Mouse (Mus musculus): ENCODE data around the gene 3110001I22Rik. TPM values are rescaled to one million over a fixed set of nuclear protein-coding genes. Genes with fewer than 3 reads are reported as not detected.
A peak's percentile ranks its signal among the peaks of the same experiment; 100 is the strongest.

Gene 3110001I22Rik
- total and polyA plus RNA-seq, 2 experiments from 2014 or later = 3.2 to 5.4 TPM

DNA sequence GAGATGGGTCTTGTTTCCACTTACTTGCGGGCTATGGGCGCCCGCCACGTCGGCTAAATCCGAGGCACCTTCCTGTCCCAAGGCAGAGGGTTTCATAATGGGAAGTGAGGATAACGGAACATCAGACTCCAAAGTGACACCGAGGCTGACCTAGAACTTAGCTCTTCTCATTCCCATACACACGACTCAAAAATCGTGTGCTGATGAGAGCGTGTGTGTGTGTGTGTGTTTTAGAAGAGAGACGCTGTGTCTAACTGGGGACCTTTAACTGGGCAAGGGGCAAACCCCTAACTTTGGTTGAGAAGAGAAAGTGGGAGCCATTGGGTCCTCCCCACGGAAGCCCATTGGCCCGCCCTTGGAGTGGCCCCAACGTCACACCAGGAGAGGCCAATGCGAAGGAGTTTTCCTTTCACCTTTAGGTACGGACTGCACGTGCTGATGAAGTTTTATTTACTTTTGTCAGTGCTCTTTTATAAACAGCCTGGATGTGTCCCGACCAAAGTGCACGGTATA, 713 bp downstream of the 3110001I22Rik start:
- DNase-seq (ENCODE audit: low spot score) = peak; percentile 58
- peak; percentile 55 for ATAC-seq (ENCODE audit: low FRiP score)
- Histone ChIP-seq H3K4me1 (ENCODE audit: insufficient read depth, low read length) (no peaks in the 10 kb centered on the region; the same call in 1 of the 2 replicates), H3K27me3 (ENCODE audit: insufficient read depth, low read length) (no peaks in the 10 kb centered on the region), H3K27ac (ENCODE audit: low read depth, low read length) (peak overlapping the region; percentile 79), H3K9me3 (ENCODE audit: low read length) (no peaks in the 10 kb centered on the region), H3K4me3 (ENCODE audit: low read depth, low read length) (peak overlapping the region; percentile 90), H3K9ac (replicated peaks; ENCODE audit: low read length, poor library complexity, severe bottlenecking) (peak overlapping the region; percentile 87), H3K36me3 (ENCODE audit: insufficient read depth, low read length) (peaks cover 8% of the 10 kb centered on the region; the same call in 1 of the 2 replicates), H3K4me2 (ENCODE audit: low read depth, low read length, poor library complexity, severe bottlenecking) (peak overlapping the region; percentile 80)
- 2% methylated on average over 20 of the region's 20 CpGs for WGBS
- TF ChIP-seq CTCF (IDR thresholded peaks at IDR 0.05) = no peak

DNA sequence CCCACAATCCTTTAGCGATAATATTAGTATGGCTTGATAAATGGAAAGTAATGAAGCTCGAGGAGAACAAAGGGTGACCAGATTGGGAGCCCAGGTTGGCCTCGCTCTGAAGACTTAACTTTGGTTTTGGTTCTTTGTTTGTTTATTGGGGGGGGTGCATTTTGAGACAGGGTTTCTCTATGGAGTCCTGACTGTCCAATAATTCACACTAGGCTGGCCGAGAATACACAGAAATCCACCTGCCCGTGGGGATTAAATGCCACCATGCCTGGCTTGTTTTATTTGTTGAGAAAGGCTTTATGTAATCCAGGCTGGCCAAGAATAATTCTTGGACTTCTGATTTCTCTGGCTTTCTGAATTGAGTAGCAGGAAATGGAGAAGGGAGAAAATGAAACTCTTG, 1.4 kb downstream of the 3110001I22Rik start:
- H3K27me3 ChIP-seq (ENCODE audit: insufficient read depth, low read length) = no peaks in the 10 kb centered on the region
- ATAC-seq (ENCODE audit: low FRiP score) = no peak
- no peaks in the 10 kb centered on the region for H3K9me3 ChIP-seq (ENCODE audit: low read length)
- DNase-seq (ENCODE audit: low spot score) = no peak
- TF ChIP-seq CTCF (IDR thresholded peaks at IDR 0.05) = no peak
- 80% methylated on average over 5 of the region's 5 CpGs for WGBS
- H3K4me2 ChIP-seq (ENCODE audit: low read depth, low read length, poor library complexity, severe bottlenecking) = peak overlapping the region; percentile 80
- H3K4me3 ChIP-seq (ENCODE audit: low read depth, low read length) = peak overlapping the region; percentile 90
- no peak overlapping the region for H3K9ac ChIP-seq (replicated peaks; ENCODE audit: low read length, poor library complexity, severe bottlenecking)
- peaks cover 9% of the 10 kb centered on the region; the same call in 1 of the 2 replicates for H3K36me3 ChIP-seq (ENCODE audit: insufficient read depth, low read length)
- no peak overlapping the region for H3K27ac ChIP-seq (ENCODE audit: low read depth, low read length)
- H3K4me1 ChIP-seq (ENCODE audit: insufficient read depth, low read length) = no peaks in the 10 kb centered on the region; the same call in 1 of the 2 replicates

DNA sequence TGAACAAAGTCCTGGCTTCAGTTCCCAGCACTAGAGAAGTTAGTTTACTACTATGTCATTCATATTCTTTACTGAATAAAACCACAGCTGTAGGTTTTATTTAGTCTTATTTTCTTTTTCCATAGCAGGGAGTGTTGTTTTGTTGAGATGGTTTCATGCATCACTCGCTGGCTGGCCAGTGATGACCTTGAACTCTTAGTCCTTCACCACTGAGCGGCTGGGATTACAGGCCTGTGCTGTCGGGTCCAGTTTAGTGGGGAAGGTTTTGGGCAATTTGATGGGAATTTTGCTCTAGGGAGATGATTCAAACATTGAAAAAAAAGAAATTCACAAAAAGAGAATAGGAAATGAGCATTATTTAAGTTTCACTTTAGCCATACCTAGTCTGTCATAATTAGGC, 2.8 kb downstream of the 3110001I22Rik start:
- 96% methylated on average over 3 of the region's 3 CpGs for WGBS
- Histone ChIP-seq H3K27me3 (ENCODE audit: insufficient read depth, low read length) (no peaks in the 10 kb centered on the region), H3K4me2 (ENCODE audit: low read depth, low read length, poor library complexity, severe bottlenecking) (no peak overlapping the region), H3K27ac (ENCODE audit: low read depth, low read length) (no peak overlapping the region), H3K9me3 (ENCODE audit: low read length) (no peaks in the 10 kb centered on the region), H3K4me3 (ENCODE audit: low read depth, low read length) (no peak overlapping the region), H3K9ac (replicated peaks; ENCODE audit: low read length, poor library complexity, severe bottlenecking) (no peak overlapping the region), H3K36me3 (ENCODE audit: insufficient read depth, low read length) (peaks cover 9% of the 10 kb centered on the region; the same call in 1 of the 2 replicates), H3K4me1 (ENCODE audit: insufficient read depth, low read length) (no peaks in the 10 kb centered on the region; the same call in 1 of the 2 replicates)
- no peak for DNase-seq (ENCODE audit: low spot score)
- ATAC-seq (ENCODE audit: low FRiP score) = no peak
- TF ChIP-seq CTCF (IDR thresholded peaks at IDR 0.05) = no peak

DNA sequence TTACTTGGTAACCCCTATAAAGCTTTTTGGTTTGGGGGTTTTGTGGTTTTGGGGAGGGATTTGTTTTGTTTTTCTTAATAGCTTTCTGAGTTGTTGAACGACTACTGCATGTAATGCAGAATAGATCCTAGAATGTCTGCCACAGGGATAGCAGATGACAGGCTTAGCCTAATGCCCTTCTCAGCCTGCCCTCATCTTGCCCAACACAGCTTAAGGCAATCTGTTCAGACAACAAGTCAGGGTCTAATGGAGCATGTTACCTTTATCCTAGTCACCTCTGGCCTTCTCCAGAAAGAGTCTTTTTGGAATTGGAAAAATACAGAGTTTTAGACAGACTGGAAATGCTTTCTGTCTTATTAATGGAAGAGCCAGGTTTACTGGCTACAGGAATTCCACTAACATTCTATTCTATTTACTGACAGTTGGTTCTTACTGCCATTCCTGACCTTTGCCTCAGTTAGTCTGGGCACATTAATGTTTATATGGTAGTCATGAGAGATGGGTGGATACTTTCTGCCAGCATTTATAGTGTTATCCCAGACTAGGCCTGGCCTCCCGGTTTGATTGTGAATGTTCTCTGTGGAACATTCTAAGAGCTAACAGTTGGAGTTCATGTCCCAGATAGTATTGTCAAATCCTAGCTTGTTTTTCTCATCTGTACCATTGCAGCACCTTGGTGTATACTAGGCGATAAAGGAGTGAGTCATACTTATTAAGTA, 7.0 kb downstream of the 3110001I22Rik start:
- H3K4me2 ChIP-seq (ENCODE audit: low read depth, low read length, poor library complexity, severe bottlenecking) = no peak overlapping the region
- ATAC-seq (ENCODE audit: low FRiP score) (no peak), DNase-seq (ENCODE audit: low spot score) (no peak)
- 88% methylated on average over 3 of the region's 3 CpGs for WGBS
- no peaks in the 10 kb centered on the region for H3K4me1 ChIP-seq (ENCODE audit: insufficient read depth, low read length)
- H3K27ac ChIP-seq (ENCODE audit: low read depth, low read length) = no peak overlapping the region
- no peaks in the 10 kb centered on the region for H3K27me3 ChIP-seq (ENCODE audit: insufficient read depth, low read length)
- no peak for TF ChIP-seq CTCF (IDR thresholded peaks at IDR 0.05)
- peaks cover 9% of the 10 kb centered on the region; the same call in 1 of the 2 replicates for H3K36me3 ChIP-seq (ENCODE audit: insufficient read depth, low read length)
- H3K9ac ChIP-seq (replicated peaks; ENCODE audit: low read length, poor library complexity, severe bottlenecking) = no peak overlapping the region
- no peaks in the 10 kb centered on the region for H3K9me3 ChIP-seq (ENCODE audit: low read length)
- H3K4me3 ChIP-seq (ENCODE audit: low read depth, low read length) = no peak overlapping the region

DNA sequence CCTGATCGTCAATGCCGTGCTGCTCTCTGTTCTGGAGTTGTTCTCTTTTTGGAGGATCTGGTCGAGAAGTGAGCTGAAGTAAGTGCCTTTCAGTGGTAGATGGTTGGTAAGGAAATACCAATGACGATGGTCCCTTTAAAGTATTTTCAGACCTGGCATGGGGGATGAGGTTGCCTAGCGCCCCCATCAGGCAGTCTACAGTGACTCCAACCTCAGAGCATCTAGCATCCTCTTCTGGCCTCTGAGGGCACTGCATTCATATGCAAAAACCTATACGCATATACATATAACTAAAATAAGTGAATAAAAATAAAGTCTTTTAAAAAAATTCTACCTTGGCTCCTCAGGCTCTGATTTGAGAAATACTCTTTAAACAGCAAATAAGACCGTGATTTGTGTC, 27.3 kb downstream of the 3110001I22Rik start:
- H3K9ac ChIP-seq (replicated peaks; ENCODE audit: low read length, poor library complexity, severe bottlenecking) = no peak overlapping the region
- no peak overlapping the region for H3K4me2 ChIP-seq (ENCODE audit: low read depth, low read length, poor library complexity, severe bottlenecking)
- H3K27me3 ChIP-seq (ENCODE audit: insufficient read depth, low read length) = no peaks in the 10 kb centered on the region
- 87% methylated on average over 7 of the region's 7 CpGs for WGBS
- H3K36me3 ChIP-seq (ENCODE audit: insufficient read depth, low read length) = peaks cover 45% of the 10 kb centered on the region
- no peak overlapping the region for H3K4me3 ChIP-seq (ENCODE audit: low read depth, low read length)
- no peaks in the 10 kb centered on the region for H3K9me3 ChIP-seq (ENCODE audit: low read length)
- DNase-seq (ENCODE audit: low spot score) (peak; percentile 9), ATAC-seq (ENCODE audit: low FRiP score) (no peak)
- no peaks in the 10 kb centered on the region for H3K4me1 ChIP-seq (ENCODE audit: insufficient read depth, low read length)
- TF ChIP-seq CTCF (IDR thresholded peaks at IDR 0.05) = peak; percentile 47
- no peak overlapping the region for H3K27ac ChIP-seq (ENCODE audit: low read depth, low read length)

DNA sequence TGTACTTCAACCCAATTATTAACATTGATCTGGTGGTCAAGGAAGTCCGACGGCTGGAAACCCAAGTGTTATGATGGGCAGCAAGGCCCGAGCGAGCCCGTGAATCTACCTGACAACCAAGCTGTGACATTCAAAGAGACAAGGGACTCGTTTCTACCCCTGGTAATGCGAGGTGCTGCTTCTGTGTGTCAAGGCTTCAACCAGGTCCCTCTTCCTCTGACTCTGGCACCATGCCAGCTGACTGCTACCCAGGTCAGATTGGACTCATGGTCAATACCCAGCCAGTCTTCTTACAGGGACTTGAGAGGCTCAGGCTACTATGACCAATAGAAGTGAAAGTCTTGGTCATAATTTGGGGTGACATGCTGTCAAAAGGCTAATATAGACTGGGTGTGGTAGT, 30.5 kb downstream of the 3110001I22Rik start:
- no peaks in the 10 kb centered on the region for H3K4me1 ChIP-seq (ENCODE audit: insufficient read depth, low read length)
- ATAC-seq (ENCODE audit: low FRiP score) = no peak
- no peaks in the 10 kb centered on the region for H3K27me3 ChIP-seq (ENCODE audit: insufficient read depth, low read length)
- WGBS = 96% methylated on average over 7 of the region's 7 CpGs
- no peak overlapping the region for H3K27ac ChIP-seq (ENCODE audit: low read depth, low read length)
- DNase-seq (ENCODE audit: low spot score) = no peak
- H3K9ac ChIP-seq (replicated peaks; ENCODE audit: low read length, poor library complexity, severe bottlenecking) = no peak overlapping the region
- no peak overlapping the region for H3K4me2 ChIP-seq (ENCODE audit: low read depth, low read length, poor library complexity, severe bottlenecking)
- H3K9me3 ChIP-seq (ENCODE audit: low read length) = no peaks in the 10 kb centered on the region
- peaks cover 29% of the 10 kb centered on the region for H3K36me3 ChIP-seq (ENCODE audit: insufficient read depth, low read length)
- H3K4me3 ChIP-seq (ENCODE audit: low read depth, low read length) = no peak overlapping the region
- no peak for TF ChIP-seq CTCF (IDR thresholded peaks at IDR 0.05)
